In the genomic region with DNA sequence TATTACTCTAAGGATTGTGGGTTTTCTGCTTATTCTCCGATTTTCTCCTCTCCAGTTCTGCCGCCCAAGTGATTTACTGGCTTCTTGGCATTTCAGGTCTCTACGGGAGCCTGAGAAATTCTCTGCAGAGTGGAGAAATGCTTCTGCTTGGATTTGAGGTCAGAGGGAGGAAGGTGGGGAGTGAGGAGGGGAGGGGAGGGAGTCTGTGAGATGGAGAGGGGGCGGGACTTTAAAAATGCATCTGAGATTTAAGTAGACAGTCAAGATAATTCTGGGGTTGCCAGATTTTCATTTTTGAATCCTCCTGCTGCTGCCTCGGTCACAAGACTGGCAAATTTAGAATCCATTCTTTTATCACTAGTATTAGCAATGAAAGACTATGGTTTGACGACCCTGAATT, we compare ENCODE assay signal across 8 mouse cellular contexts. TPM values are rescaled to one million over a fixed set of nuclear protein-coding genes. Genes with fewer than 3 reads are reported as not detected.
A peak's percentile ranks its signal among the peaks of the same experiment; 100 is the strongest.
DNase-seq lines count a peak whose midpoint lies in the region; ATAC-seq and TF ChIP-seq lines count a peak whose summit lies in the region.

No protein-coding gene starts in this region.

- DNase-seq in adrenal gland, adult 2 months, result peak; percentile 58
- DNase-seq in adrenal gland, postnatal 4 days (ENCODE audit: low spot score in 2 of 2), result no peak
- DNase-seq in MN1 (ENCODE audit: low spot score), result peak; percentile 35
- peak; percentile 72 for DNase-seq in hindbrain, postnatal 0 days (ENCODE audit: low spot score)

- no peak for TF ChIP-seq CTCF in hindbrain, postnatal 0 days (IDR thresholded peaks at IDR 0.05; ENCODE audit: low read depth)

- H3K4me2 ChIP-seq in embryonic facial prominence, embryonic 15.5 days (replicated peaks), result peak overlapping the region; percentile 100
- H3K4me2 ChIP-seq in hindbrain, postnatal 0 days (ENCODE audit: low read depth, low read length), result peak overlapping the region; percentile 96
- peak overlapping the region; percentile 97 for H3K4me2 ChIP-seq in limb, embryonic 13.5 days (replicated peaks)
- peak overlapping the region; percentile 99 for H3K4me2 ChIP-seq in neural tube, embryonic 14.5 days (ENCODE audit: low read depth, low read length)

- no peaks in the 10 kb centered on the region for H3K36me3 ChIP-seq in embryonic facial prominence, embryonic 15.5 days
- H3K36me3 ChIP-seq in hindbrain, postnatal 0 days (ENCODE audit: insufficient read depth, low read length), result no peaks in the 10 kb centered on the region
- H3K36me3 ChIP-seq in limb, embryonic 13.5 days, result no peaks in the 10 kb centered on the region
- no peaks in the 10 kb centered on the region for H3K36me3 ChIP-seq in neural tube, embryonic 14.5 days (ENCODE audit: control insufficient read depth, insufficient read depth, low read length)

- peaks cover 23% of the 10 kb centered on the region for H3K27me3 ChIP-seq in embryonic facial prominence, embryonic 15.5 days
- H3K27me3 ChIP-seq in hindbrain, postnatal 0 days (ENCODE audit: insufficient read depth, low read length), result no peaks in the 10 kb centered on the region
- H3K27me3 ChIP-seq in limb, embryonic 13.5 days, result peaks cover 39% of the 10 kb centered on the region
- no peaks in the 10 kb centered on the region for H3K27me3 ChIP-seq in neural tube, embryonic 14.5 days (ENCODE audit: control insufficient read depth, insufficient read depth, low read length)

- no peaks in the 10 kb centered on the region for H3K9me3 ChIP-seq in embryonic facial prominence, embryonic 15.5 days (replicated peaks)
- H3K9me3 ChIP-seq in hindbrain, postnatal 0 days (ENCODE audit: low read length), result no peaks in the 10 kb centered on the region
- no peaks in the 10 kb centered on the region for H3K9me3 ChIP-seq in limb, embryonic 13.5 days
- H3K9me3 ChIP-seq in neural tube, embryonic 14.5 days (ENCODE audit: control insufficient read depth, low read length), result no peaks in the 10 kb centered on the region

- 7% methylated on average over 6 of the region's 6 CpGs for WGBS in embryonic facial prominence, embryonic 15.5 days
- WGBS in hindbrain, postnatal 0 days, result 7% methylated on average over 6 of the region's 6 CpGs
- WGBS in limb, embryonic 13.5 days, result 8% methylated on average over 6 of the region's 6 CpGs
- WGBS in neural tube, embryonic 14.5 days, result 5% methylated on average over 6 of the region's 6 CpGs

- no peak for ATAC-seq in embryonic facial prominence, embryonic 15.5 days (ENCODE audit: insufficient number of reproducible peaks, low FRiP score, low TSS enrichment, low read depth)
- ATAC-seq in hindbrain, postnatal 0 days, result no peak
- no peak for ATAC-seq in limb, embryonic 13.5 days (ENCODE audit: low FRiP score, low read depth)
- no peak for ATAC-seq in neural tube, embryonic 14.5 days (ENCODE audit: low read depth)
- ATAC-seq in monocyte, adult 5-6 weeks (replicated peaks; ENCODE audit: insufficient number of reproducible peaks, low FRiP score, low TSS enrichment, poor library complexity, severe bottlenecking), result no peak

- peak overlapping the region; percentile 23; the same call in 1 of the 2 replicates for H3K9ac ChIP-seq in embryonic facial prominence, embryonic 15.5 days
- H3K9ac ChIP-seq in hindbrain, postnatal 0 days (replicated peaks; ENCODE audit: low read length), result peak overlapping the region; percentile 81
- H3K9ac ChIP-seq in limb, embryonic 13.5 days, result no peak overlapping the region
- H3K9ac ChIP-seq in neural tube, embryonic 14.5 days (replicated peaks; ENCODE audit: low read depth, low read length), result peak overlapping the region; percentile 83

- peaks cover 14% of the 10 kb centered on the region for H3K4me1 ChIP-seq in embryonic facial prominence, embryonic 15.5 days
- H3K4me1 ChIP-seq in hindbrain, postnatal 0 days (ENCODE audit: insufficient read depth, low read length), result peaks cover 4% of the 10 kb centered on the region
- peaks cover 12% of the 10 kb centered on the region for H3K4me1 ChIP-seq in limb, embryonic 13.5 days
- H3K4me1 ChIP-seq in neural tube, embryonic 14.5 days (ENCODE audit: control insufficient read depth, insufficient read depth, low read length), result peaks cover 15% of the 10 kb centered on the region; the same call in 1 of the 2 replicates

- H3K4me3 ChIP-seq in embryonic facial prominence, embryonic 15.5 days (replicated peaks), result peak overlapping the region; percentile 69
- peak overlapping the region; percentile 71 for H3K4me3 ChIP-seq in hindbrain, postnatal 0 days (ENCODE audit: low read length)
- peak overlapping the region; percentile 69 for H3K4me3 ChIP-seq in limb, embryonic 13.5 days
- peak overlapping the region; percentile 75 for H3K4me3 ChIP-seq in neural tube, embryonic 14.5 days (ENCODE audit: low read depth, low read length)

- peak overlapping the region; percentile 83; the same call in 1 of the 2 replicates for H3K27ac ChIP-seq in embryonic facial prominence, embryonic 15.5 days (replicated peaks)
- H3K27ac ChIP-seq in hindbrain, postnatal 0 days, result peak overlapping the region; percentile 91
- no peak overlapping the region for H3K27ac ChIP-seq in limb, embryonic 13.5 days
- H3K27ac ChIP-seq in neural tube, embryonic 14.5 days (ENCODE audit: low read depth, low read length), result peak overlapping the region; percentile 90

RNA-seq across cellular contexts. Expression of gene March5, which starts 31.4 kb away (rescaled TPM):
- total RNA-seq in adrenal gland, adult 2 months (2021), result 100 to 1,000 TPM in 1 of 2 experiments, 10 to 100 TPM in 1; 97.0 to 117 TPM
- 42.9 and 77.8 TPM in 2 replicates for polyA plus RNA-seq in adrenal gland, adult 2 months (2012; rRNA removed)
- total RNA-seq in adrenal gland, postnatal 4 days (2021), result 10 to 100 TPM; 90.3 to 91.3 TPM
- 87.7 and 89.9 TPM in 2 replicates for polyA plus RNA-seq in embryonic facial prominence, embryonic 15.5 days (2015; fragmentation: Nextera tagmentation; extraction: Ambion mirVana)
- total RNA-seq in hindbrain, postnatal 0 days (2014; rRNA removed), result 50.3 and 65.0 TPM in 2 replicates
- 94.8 and 100 TPM in 2 replicates for polyA plus RNA-seq in hindbrain, postnatal 0 days (2015; fragmentation: Nextera tagmentation; extraction: Ambion mirVana)
- polyA plus RNA-seq in limb, embryonic 13.5 days (2015; fragmentation: Nextera tagmentation; extraction: Ambion mirVana), result 109 and 112 TPM in 2 replicates
- 121 and 126 TPM in 2 replicates for polyA plus RNA-seq in neural tube, embryonic 14.5 days (2014; fragmentation: Nextera tagmentation; extraction: Ambion mirVana)
- total RNA-seq in monocyte, adult 5-6 weeks (2017), result 93.4 to 122 TPM (median 106 TPM) in 3 replicates

RNA-seq across cellular contexts. Expression of gene Cpeb3, which starts 32.5 kb away (rescaled TPM):
- total RNA-seq in adrenal gland, adult 2 months (2021), result 10 to 100 TPM; 17.0 to 17.2 TPM
- polyA plus RNA-seq in adrenal gland, adult 2 months (2012; rRNA removed), result 26.4 and 31.4 TPM in 2 replicates
- 10 to 100 TPM; 20.4 to 20.6 TPM for total RNA-seq in adrenal gland, postnatal 4 days (2021)
- 1.1 and 1.9 TPM in 2 replicates for polyA plus RNA-seq in embryonic facial prominence, embryonic 15.5 days (2015; fragmentation: Nextera tagmentation; extraction: Ambion mirVana)
- total RNA-seq in hindbrain, postnatal 0 days (2014; rRNA removed), result 23.7 and 26.1 TPM in 2 replicates
- 10.3 and 11.3 TPM in 2 replicates for polyA plus RNA-seq in hindbrain, postnatal 0 days (2015; fragmentation: Nextera tagmentation; extraction: Ambion mirVana)
- 1.0 and 1.5 TPM in 2 replicates for polyA plus RNA-seq in limb, embryonic 13.5 days (2015; fragmentation: Nextera tagmentation; extraction: Ambion mirVana)
- 13.3 and 14.7 TPM in 2 replicates for polyA plus RNA-seq in neural tube, embryonic 14.5 days (2014; fragmentation: Nextera tagmentation; extraction: Ambion mirVana)
- total RNA-seq in monocyte, adult 5-6 weeks (2017), result 0.86 to 3.3 TPM (median 3.1 TPM) in 3 replicates

Comparison
In these comparisons a context has a peak if more than half of its experiments do, and no peak if none do; other contexts are left out.
1. DNase-seq: peak in adrenal gland, adult 2 months (single experiment), MN1 (single experiment) and hindbrain, postnatal 0 days (single experiment); none in adrenal gland, postnatal 4 days (0 of 2).
2. Peak in every context shown above with its lines, with median percentiles within 50 percentile points of each other: H3K4me2 ChIP-seq and H3K4me3 ChIP-seq.